Comparison of ENCODE assay signal across 15 mouse cellular contexts in the genomic region with DNA sequence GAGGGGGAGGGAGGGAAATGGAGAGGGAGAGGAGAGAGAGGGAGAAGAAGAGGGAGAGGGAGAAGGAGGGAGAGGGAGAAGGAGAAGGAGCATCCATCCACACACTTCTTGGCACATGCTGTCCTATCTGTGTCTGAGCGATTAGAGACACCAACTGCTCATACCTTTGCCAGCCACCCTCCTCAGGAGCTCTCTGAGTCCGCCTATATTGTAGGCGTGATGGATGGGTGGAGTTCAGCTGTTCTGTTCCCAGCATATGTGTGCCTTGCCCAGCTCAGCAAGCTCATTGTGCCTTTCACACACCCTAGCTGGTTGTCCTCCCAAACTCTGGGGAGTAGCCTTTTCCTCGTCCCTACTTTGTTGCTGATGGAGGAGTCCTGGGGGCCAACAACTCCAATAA.
A peak's percentile ranks its signal among the peaks of the same experiment; 100 is the strongest.
DNase-seq lines count a peak whose midpoint lies in the region; TF ChIP-seq lines count a peak whose summit lies in the region.
"Had no signal": no experiment of that assay in that cellular context is flagged by ENCODE, and none has a peak within 500 bp of the region (broad histone marks: within the 10 kb centered on the region; RNA-seq: fewer than 3 reads in every experiment).

No protein-coding gene starts in this region.

- peaks cover 13% of the 10 kb centered on the region for H3K4me1 ChIP-seq in cortical plate, adult 2 months (ENCODE audit: control insufficient read depth, insufficient read depth, low read length)
- no peaks in the 10 kb centered on the region for H3K4me1 ChIP-seq in heart, adult 2 months (ENCODE audit: control insufficient read depth, insufficient read depth, low read length)

- H3K79me2 ChIP-seq in heart, adult 2 months (replicated peaks; ENCODE audit: control insufficient read depth, insufficient read depth, low read length), result no peaks in the 10 kb centered on the region

- 79% methylated on average over 4 of the region's 4 CpGs for WGBS in heart, adult 2 months

- no peak overlapping the region for H3K27ac ChIP-seq in cortical plate, adult 2 months (ENCODE audit: insufficient read depth, low read length)
- no peak overlapping the region for H3K27ac ChIP-seq in heart, adult 2 months
- H3K27ac ChIP-seq: embryonic facial prominence, embryonic 15.5 days; forebrain, embryonic 10.5 days; hindbrain, embryonic 15.5 days had no signal

- H3K36me3 ChIP-seq in heart, adult 2 months (ENCODE audit: control insufficient read depth, insufficient read depth, low read length), result no peaks in the 10 kb centered on the region
- H3K36me3 ChIP-seq: embryonic facial prominence, embryonic 15.5 days; forebrain, embryonic 10.5 days; heart, embryonic 12.5 days; hindbrain, embryonic 15.5 days had no signal

- DNase-seq in layer of hippocampus, adult 18-20 months (ENCODE audit: low spot score in 2 of 2), result peak; percentile 47 to 61
- DNase-seq in layer of hippocampus, adult 8-10 months (ENCODE audit: low spot score in 2 of 2), result no peak
- peak; percentile 67 for DNase-seq in right cerebral cortex, adult 18-20 months
- no peak for DNase-seq in right cerebral cortex, postnatal 14 days
- peak; percentile 75 for DNase-seq in telencephalon, adult 2 months (ENCODE audit: low read depth, low spot score)
- DNase-seq in heart, adult 2 months, result no peak
- DNase-seq: adrenal gland, postnatal 14 days; cerebellum, adult 18-20 months; gastrocnemius, postnatal 14 days had no signal

- TF ChIP-seq EP300 in heart, adult 2 months (IDR thresholded peaks at IDR 0.05; ENCODE audit: insufficient read depth, low read depth, low read length), result no peak

- H3K4me3 ChIP-seq in cortical plate, adult 2 months (ENCODE audit: insufficient read depth, low read length), result no peak overlapping the region
- no peak overlapping the region for H3K4me3 ChIP-seq in heart, adult 2 months
- H3K4me3 ChIP-seq: embryonic facial prominence, embryonic 15.5 days; erythroblast, embryonic 14.5 days; forebrain, embryonic 10.5 days; heart, embryonic 12.5 days; hindbrain, embryonic 15.5 days had no signal

- intact Hi-C loops in heart, adult 2 months (cut with DNase I), result no loop called here

- peak; percentile 62 for TF ChIP-seq POLR2A in cortical plate, adult 2 months (IDR thresholded peaks at IDR 0.05; ENCODE audit: extremely low read depth, insufficient read depth, low read length)
- TF ChIP-seq POLR2A in heart, adult 2 months (IDR thresholded peaks at IDR 0.05; ENCODE audit: insufficient read depth, low read depth, low read length), result no peak

- no peak overlapping the region for H3K9ac ChIP-seq in heart, adult 2 months (ENCODE audit: low read depth, low read length)
- H3K9ac ChIP-seq: embryonic facial prominence, embryonic 15.5 days; heart, embryonic 12.5 days; hindbrain, embryonic 15.5 days had no signal

- TF ChIP-seq CTCF in cortical plate, adult 2 months (IDR thresholded peaks at IDR 0.05; ENCODE audit: extremely low read depth, insufficient read depth, low read length), result no peak
- no peak for TF ChIP-seq CTCF in heart, adult 2 months (IDR thresholded peaks at IDR 0.05)

- H3K27me3 ChIP-seq in heart, adult 2 months (ENCODE audit: control insufficient read depth, insufficient read depth, low read length), result no peaks in the 10 kb centered on the region
- H3K27me3 ChIP-seq: embryonic facial prominence, embryonic 15.5 days; hindbrain, embryonic 15.5 days had no signal

Comparison
In these comparisons a context has a peak if more than half of its experiments do, and no peak if none do; other contexts are left out.
1. DNase-seq: peak in layer of hippocampus, adult 18-20 months (2 of 2), right cerebral cortex, adult 18-20 months (single experiment) and telencephalon, adult 2 months (single experiment); none in layer of hippocampus, adult 8-10 months (0 of 2), right cerebral cortex, postnatal 14 days (single experiment) and heart, adult 2 months (0 of 2).